Mouse (Mus musculus): ENCODE measurements around the gene Prkg1. TPM values are rescaled to one million over a fixed set of nuclear protein-coding genes. Genes with fewer than 3 reads are reported as not detected.

Prkg1 gene
- polyA plus RNA-seq (2012; rRNA removed): 4.0 and 4.5 TPM in 2 replicates

DNA sequence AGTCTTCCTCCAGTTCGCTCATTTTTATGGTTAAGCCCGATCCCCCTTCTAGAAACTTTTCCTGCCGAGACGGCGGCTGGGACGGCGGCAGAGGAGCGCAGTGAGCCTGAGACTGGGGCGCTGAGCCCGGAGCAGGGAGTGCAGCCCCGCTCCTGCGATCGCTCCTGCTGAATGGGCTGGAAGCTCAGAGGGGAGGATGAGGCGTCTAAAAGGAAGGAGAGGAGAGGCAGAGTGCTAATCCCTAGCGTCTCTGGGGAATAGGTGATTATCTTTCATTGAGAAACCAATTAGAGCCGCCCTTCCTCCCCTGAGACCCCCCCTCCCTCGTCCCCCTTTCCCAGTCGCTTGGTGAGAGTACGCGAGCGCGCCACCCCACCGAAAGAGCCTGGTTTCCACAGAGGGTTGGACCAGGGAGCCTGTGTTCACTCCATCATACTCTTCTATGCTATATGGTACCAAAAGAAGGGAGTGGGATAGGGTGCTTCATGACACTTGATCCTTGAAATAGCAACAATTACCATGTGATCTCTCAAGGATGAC is at the start of gene Prkg1:
TSS of gene Prkg1 (minus strand) at position 233 of the 540 bp plus-strand sequence.

DNA sequence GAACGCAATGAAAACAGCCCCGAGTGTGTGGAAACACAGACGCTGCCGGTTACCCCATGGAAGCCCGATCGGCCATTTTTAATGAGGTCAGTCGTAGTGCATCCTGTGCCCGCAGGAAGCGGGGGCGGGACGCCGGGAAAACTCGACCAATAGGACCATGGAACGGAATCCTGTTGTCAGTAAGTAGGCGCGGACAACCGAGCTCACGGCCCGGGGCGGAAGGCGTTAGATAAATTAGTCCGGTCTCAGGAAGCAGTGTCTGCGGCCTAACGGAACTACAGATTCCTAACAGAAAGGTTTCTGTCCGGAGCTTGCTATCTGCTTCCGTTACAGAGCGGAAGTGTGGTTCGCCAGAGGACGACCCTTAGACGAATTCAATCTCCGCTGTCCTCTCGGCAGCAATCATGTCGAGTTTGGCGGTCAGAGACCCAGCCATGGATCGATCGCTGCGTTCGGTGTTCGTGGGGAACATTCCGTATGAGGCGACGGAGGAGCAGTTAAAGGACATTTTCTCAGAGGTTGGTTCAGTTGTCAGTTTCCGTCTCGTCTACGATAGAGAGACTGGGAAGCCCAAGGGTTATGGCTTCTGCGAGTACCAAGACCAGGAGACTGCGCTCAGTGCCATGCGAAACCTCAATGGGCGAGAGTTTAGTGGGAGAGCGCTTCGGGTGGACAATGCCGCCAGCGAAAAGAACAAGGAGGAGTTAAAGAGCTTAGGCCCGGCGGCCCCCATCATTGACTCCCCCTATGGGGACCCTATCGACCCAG is 682.0 kb downstream of the Prkg1 start, which contains the start of gene Cstf2t:
TSS of gene Cstf2t (plus strand) at position 176 of the 768 bp plus-strand sequence.

DNA sequence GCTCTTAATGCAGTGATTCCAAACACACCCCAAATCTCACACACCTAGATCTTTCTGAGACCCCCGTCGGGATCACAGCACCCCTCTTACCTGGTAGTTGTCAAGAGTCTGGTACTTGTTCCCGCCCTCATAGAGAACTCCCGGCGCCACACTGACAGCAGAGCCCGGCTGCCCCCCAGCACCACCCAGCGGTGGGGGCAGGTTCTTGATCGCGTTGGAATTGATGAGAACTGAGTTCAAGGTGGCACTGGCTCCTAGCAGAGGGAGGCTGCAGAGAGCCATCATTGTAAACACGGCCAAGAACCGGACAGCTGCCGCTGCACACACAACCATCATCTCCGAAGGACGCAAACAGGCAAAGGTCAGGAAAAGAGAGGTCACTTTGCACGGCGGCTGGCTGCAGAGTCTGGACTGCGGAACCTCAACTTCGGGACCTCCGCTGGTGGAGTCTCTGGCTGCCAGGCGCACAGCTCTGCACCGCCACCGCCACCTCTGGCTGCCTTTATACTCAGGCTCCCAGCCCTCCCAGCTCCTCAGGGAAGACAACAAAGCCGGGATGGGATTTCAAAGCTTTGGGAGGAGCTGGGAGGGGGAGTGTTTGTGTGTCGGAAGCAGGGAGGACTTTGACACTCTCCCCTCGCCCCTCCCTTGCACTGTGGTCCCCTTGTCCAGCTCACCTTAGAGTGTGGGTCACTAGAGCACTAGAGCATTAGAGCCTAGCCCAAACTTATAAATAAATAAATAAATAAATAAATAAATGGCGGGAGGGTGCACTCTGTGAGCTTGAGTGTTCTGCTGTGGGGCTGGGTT is 1215.6 kb downstream of the Prkg1 start, which contains the start of gene Dkk1:
TSS of gene Dkk1 (minus strand) at position 622 of the 810 bp plus-strand sequence.

Other genes starting within 250 kb of the Prkg1 start
- gene A1cf, start 103.7 kb upstream of the Prkg1 start, polyA plus RNA-seq (2012; rRNA removed): not detected in 2 replicates